Comparison of ENCODE assay signal across 18 mouse cellular contexts in genomic region chr17:48268276-48268675, GRCm38 (mm10). TPM values are rescaled to one million over a fixed set of nuclear protein-coding genes. Genes with fewer than 3 reads are reported as not detected.
"Had no signal": no experiment of that assay in that cellular context is flagged by ENCODE, and none has a peak within 500 bp of the region (broad histone marks: within the 10 kb centered on the region; RNA-seq: fewer than 3 reads in every experiment).

No protein-coding gene starts in this region.

- DNase-seq: lung, adult 18-20 months; lung, embryonic 14.5 days; lung, postnatal 10 days; lung, postnatal 4 days; midbrain, embryonic 14.5 days; right cerebral cortex, postnatal 14 days; thymus, adult 2 months; thymus, postnatal 25 days; thymus, postnatal 4 days had no signal

- H3K27ac ChIP-seq: liver, embryonic 14.5 days; midbrain, embryonic 12.5 days; neural tube, embryonic 12.5 days; stomach, embryonic 15.5 days; stomach, postnatal 0 days had no signal

- H3K4me3 ChIP-seq: midbrain, embryonic 12.5 days; neural tube, embryonic 12.5 days; stomach, embryonic 15.5 days had no signal

- H3K9ac ChIP-seq: liver, embryonic 14.5 days; lung, embryonic 14.5 days; midbrain, embryonic 12.5 days; neural tube, embryonic 12.5 days; stomach, embryonic 15.5 days had no signal

- H3K36me3 ChIP-seq: midbrain, embryonic 12.5 days; neural tube, embryonic 12.5 days; stomach, embryonic 15.5 days had no signal

- H3K9me3 ChIP-seq: midbrain, embryonic 12.5 days; neural tube, embryonic 12.5 days; stomach, embryonic 15.5 days had no signal

- H3K4me1 ChIP-seq: stomach, embryonic 15.5 days had no signal

- H3K4me2 ChIP-seq: lung, embryonic 14.5 days; midbrain, embryonic 12.5 days; neural tube, embryonic 12.5 days; stomach, embryonic 15.5 days had no signal

- H3K27me3 ChIP-seq: midbrain, embryonic 12.5 days; neural tube, embryonic 12.5 days; stomach, embryonic 15.5 days had no signal

RNA-seq across cellular contexts. Expression of gene Treml4, which starts 4.2 kb away (rescaled TPM):
- polyA plus RNA-seq: midbrain, embryonic 14.5 days had no signal

RNA-seq across cellular contexts. Expression of gene Trem3, which starts 20.7 kb away (rescaled TPM):
- total RNA-seq: midbrain, postnatal 0 days had no signal
- polyA plus RNA-seq: midbrain, embryonic 12.5 days; midbrain, embryonic 14.5 days; midbrain, postnatal 0 days; neural tube, embryonic 12.5 days; neural tube, embryonic 14.5 days; stomach, postnatal 0 days; testis, adult 2 months; urinary bladder, adult 2 months had no signal

RNA-seq across cellular contexts. Expression of gene Treml2, which starts 31.0 kb away (rescaled TPM):
- polyA plus RNA-seq: testis, adult 2 months had no signal

RNA-seq across cellular contexts. Expression of gene Trem1, which starts 35.7 kb away (rescaled TPM):
- total RNA-seq: midbrain, postnatal 0 days had no signal
- polyA plus RNA-seq: lung, embryonic 14.5 days; midbrain, embryonic 14.5 days; midbrain, postnatal 0 days; neural tube, embryonic 12.5 days; neural tube, embryonic 14.5 days; stomach, postnatal 0 days had no signal

RNA-seq across cellular contexts. Expression of gene B430306N03Rik, which starts 47.7 kb away (rescaled TPM):
- polyA plus RNA-seq: neural tube, embryonic 12.5 days; neural tube, embryonic 14.5 days had no signal
